Mouse (Mus musculus): ENCODE measurements around the gene Pgr. TPM values are rescaled to one million over a fixed set of nuclear protein-coding genes. Genes with fewer than 3 reads are reported as not detected.

Pgr gene
- polyA plus RNA-seq, 1 experiment from 2014 or later, result 1.9 TPM

DNA sequence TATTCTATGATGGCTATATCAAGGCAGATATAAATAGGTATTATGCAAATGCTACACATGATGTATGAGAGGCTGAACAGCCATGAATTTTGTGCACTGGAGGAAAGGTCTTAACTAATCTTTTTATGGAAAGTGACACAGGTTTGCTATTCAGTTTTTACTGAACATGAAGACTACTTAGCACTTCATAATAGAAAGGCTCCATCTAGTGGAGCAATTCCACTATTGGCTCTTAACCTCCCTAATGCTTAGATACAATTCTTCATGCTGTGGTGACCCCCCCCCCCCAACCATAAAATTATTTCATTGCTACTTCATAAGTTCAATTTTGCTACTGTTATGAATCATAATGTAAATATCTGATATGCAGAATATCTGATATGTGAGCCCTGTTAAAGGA lies 101.5 kb downstream of the Pgr start:
- no peak overlapping the region for H3K4me2 ChIP-seq (ENCODE audit: low read length)
- peak; percentile 49 for DNase-seq
- H3K9me3 ChIP-seq (ENCODE audit: control insufficient read depth, low read length), result no peaks in the 10 kb centered on the region
- 0 out of 2 replicates have a peak, but pooled peaks cover 5% of the 10 kb centered on the region for H3K36me3 ChIP-seq (ENCODE audit: control insufficient read depth, insufficient read depth, low read length)
- no peak for ATAC-seq (ENCODE audit: low FRiP score, low TSS enrichment)
- no peak overlapping the region for H3K9ac ChIP-seq (replicated peaks; ENCODE audit: low read length)
- no peaks in the 10 kb centered on the region for H3K27me3 ChIP-seq (ENCODE audit: control insufficient read depth, insufficient read depth, low read length)
- no peaks in the 10 kb centered on the region for H3K4me1 ChIP-seq (ENCODE audit: control insufficient read depth, insufficient read depth, low read length)
- no peak overlapping the region for H3K27ac ChIP-seq (replicated peaks; ENCODE audit: low read depth, low read length)
- H3K4me3 ChIP-seq (replicated peaks; ENCODE audit: low read depth, low read length), result no peak overlapping the region

DNA sequence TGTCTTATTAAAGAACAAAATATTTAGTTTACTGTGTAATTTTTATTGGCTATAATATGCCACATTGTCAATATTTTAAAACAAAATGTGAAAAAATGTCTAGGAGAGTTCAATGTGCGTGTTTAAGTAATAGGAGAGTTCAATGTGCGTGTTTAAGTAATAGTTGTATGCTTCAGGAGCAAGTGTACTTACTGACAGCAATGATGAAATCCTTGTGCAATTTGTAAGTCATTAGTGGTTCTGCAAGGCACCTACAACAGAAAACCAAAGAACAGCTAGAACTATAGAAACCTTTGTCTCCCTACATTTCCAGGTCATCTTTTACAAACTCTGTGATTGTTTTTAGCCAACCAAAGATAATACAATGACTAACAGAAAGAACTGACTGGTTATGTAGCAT lies 115.5 kb downstream of the Pgr start:
- H3K4me3 ChIP-seq (replicated peaks; ENCODE audit: low read depth, low read length), result no peak overlapping the region
- no peaks in the 10 kb centered on the region for H3K27me3 ChIP-seq (ENCODE audit: control insufficient read depth, insufficient read depth, low read length)
- H3K4me2 ChIP-seq (ENCODE audit: low read length), result no peak overlapping the region
- no peaks in the 10 kb centered on the region for H3K9me3 ChIP-seq (ENCODE audit: control insufficient read depth, low read length)
- no peak for DNase-seq
- H3K4me1 ChIP-seq (ENCODE audit: control insufficient read depth, insufficient read depth, low read length), result no peaks in the 10 kb centered on the region
- no peak overlapping the region for H3K27ac ChIP-seq (replicated peaks; ENCODE audit: low read depth, low read length)
- 96% methylated on average over 2 of the region's 2 CpGs for whole genome bisulfite sequencing
- ATAC-seq (ENCODE audit: low FRiP score, low TSS enrichment), result no peak
- no peak overlapping the region for H3K9ac ChIP-seq (replicated peaks; ENCODE audit: low read length)
- 0 out of 2 replicates have a peak, but pooled peaks cover 2% of the 10 kb centered on the region for H3K36me3 ChIP-seq (ENCODE audit: control insufficient read depth, insufficient read depth, low read length)

Other genes with a start within 250 kb of the Pgr start
- gene Gm16485, start 72.0 kb downstream of the Pgr start, polyA plus RNA-seq (2014; fragmentation: Nextera tagmentation; extraction: Ambion mirVana), result 0.45 and 0.55 TPM in 2 replicates